Comparison of ENCODE assay signal across 31 mouse cellular contexts in genomic region chr17:11727101-11727500, GRCm38 (mm10).
DNase-seq lines count a peak whose midpoint lies in the region; ATAC-seq and TF ChIP-seq lines count a peak whose summit lies in the region.
"Had no signal": no experiment of that assay in that cellular context is flagged by ENCODE, and none has a peak within 500 bp of the region (broad histone marks: within the 10 kb centered on the region; RNA-seq: fewer than 3 reads in every experiment).

No protein-coding gene starts in this region.

- no peaks in the 10 kb centered on the region for H3K9me3 ChIP-seq in kidney, embryonic 14.5 days (ENCODE audit: control insufficient read depth, low read length)
- H3K9me3 ChIP-seq: forebrain, embryonic 15.5 days; heart, embryonic 13.5 days; hindbrain, embryonic 10.5 days; hindbrain, embryonic 15.5 days; midbrain, embryonic 13.5 days; neural tube, embryonic 13.5 days had no signal

- in situ Hi-C loops in Patski (cut with MboI; ENCODE audit: low pct_unique_long_range_greater_than_20kb), result no loop called here

- H3K27me3 ChIP-seq in kidney, embryonic 14.5 days (ENCODE audit: control insufficient read depth, insufficient read depth, low read length), result no peaks in the 10 kb centered on the region
- H3K27me3 ChIP-seq in Patski, result no peaks in the 10 kb centered on the region
- H3K27me3 ChIP-seq: forebrain, embryonic 15.5 days; heart, embryonic 13.5 days; hindbrain, embryonic 15.5 days; midbrain, embryonic 13.5 days; neural tube, embryonic 13.5 days had no signal

- DNase-seq in kidney, adult 18-20 months, result peak; percentile 58
- peak; percentile 66 for DNase-seq in Patski (ENCODE audit: low read depth, low spot score)
- DNase-seq in kidney, adult 8-10 months, result peak; percentile 70 to 88
- peak; percentile 69 to 87 for DNase-seq in kidney, postnatal 36 days
- DNase-seq in thymus, postnatal 25 days, result no peak
- DNase-seq in layer of hippocampus, postnatal 14 days (ENCODE audit: low spot score in 2 of 2), result no peak
- DNase-seq: adrenal gland, postnatal 10 days; cerebellum, adult 11 months; cerebellum, adult 9-10 months; cerebellum, postnatal 36 days; gastrocnemius, postnatal 36 days; heart, postnatal 10 days; left cerebral cortex, postnatal 4 days; lung, adult 2 months; right cerebral cortex, postnatal 4 days; thymus, adult 18-20 months; thymus, postnatal 4 days had no signal

- H3K36me3 ChIP-seq in kidney, embryonic 14.5 days (ENCODE audit: control insufficient read depth, insufficient read depth, low read length), result no peaks in the 10 kb centered on the region
- H3K36me3 ChIP-seq: forebrain, embryonic 15.5 days; heart, embryonic 13.5 days; hindbrain, embryonic 10.5 days; hindbrain, embryonic 15.5 days; midbrain, embryonic 13.5 days; neural tube, embryonic 13.5 days had no signal

- no peak for TF ChIP-seq CTCF in Patski (IDR thresholded peaks at IDR 0.05)

- H3K4me3 ChIP-seq in kidney, embryonic 14.5 days (ENCODE audit: low read length), result no peak overlapping the region
- H3K4me3 ChIP-seq: forebrain, embryonic 15.5 days; heart, embryonic 13.5 days; hindbrain, embryonic 10.5 days; hindbrain, embryonic 15.5 days; layer of hippocampus, adult 2 months; midbrain, embryonic 13.5 days; neural tube, embryonic 13.5 days had no signal

- H3K9ac ChIP-seq in kidney, embryonic 14.5 days (ENCODE audit: low read depth, low read length), result no peak overlapping the region
- H3K9ac ChIP-seq: forebrain, embryonic 15.5 days; heart, embryonic 13.5 days; hindbrain, embryonic 15.5 days; liver, embryonic 14.5 days; midbrain, embryonic 13.5 days; neural tube, embryonic 13.5 days had no signal

- no peak overlapping the region for H3K27ac ChIP-seq in kidney, embryonic 14.5 days (ENCODE audit: low read depth, low read length)
- H3K27ac ChIP-seq: forebrain, embryonic 15.5 days; heart, embryonic 13.5 days; hindbrain, embryonic 10.5 days; hindbrain, embryonic 15.5 days; kidney, postnatal 0 days; layer of hippocampus, adult 2 months; liver, embryonic 14.5 days; midbrain, embryonic 13.5 days; neural tube, embryonic 13.5 days; stomach, postnatal 0 days had no signal

- 50% methylated on average over 1 of the region's 1 CpGs for WGBS in kidney, embryonic 14.5 days

- no peaks in the 10 kb centered on the region for H3K4me1 ChIP-seq in kidney, embryonic 14.5 days (ENCODE audit: control insufficient read depth, insufficient read depth, low read length)
- H3K4me1 ChIP-seq: heart, embryonic 13.5 days had no signal

- no peak overlapping the region for H3K4me2 ChIP-seq in kidney, embryonic 14.5 days (replicated peaks; ENCODE audit: low read depth, low read length)
- H3K4me2 ChIP-seq: forebrain, embryonic 15.5 days; heart, embryonic 13.5 days; hindbrain, embryonic 15.5 days; midbrain, embryonic 13.5 days; neural tube, embryonic 13.5 days had no signal

- POLR2A ChIA-PET in Patski (lab: Charles Lee), result no interaction called here

- CTCF ChIA-PET in Patski (lab: Charles Lee), result interaction anchor here (1.4 kb wide), 1 partner anchor 13 kb away, joined by 4 read pairs; no protein-coding TSS in a partner anchor

- ATAC-seq in kidney, embryonic 14.5 days (ENCODE audit: low FRiP score, low TSS enrichment), result no peak
- peak; percentile 64 for ATAC-seq in Patski
- ATAC-seq: activated CD4-positive, CD25-positive, alpha-beta regulatory T cell, adult 4 months; CD4-positive, CD25-positive, alpha-beta regulatory T cell, adult 4 months; forebrain, embryonic 15.5 days; inflammation-experienced regulatory T-cells, adult 6 months; midbrain, embryonic 13.5 days had no signal

Comparison
In these comparisons a context has a peak if more than half of its experiments do, and no peak if none do; other contexts are left out.
1. DNase-seq: peak in kidney, adult 18-20 months (single experiment), Patski (single experiment), kidney, adult 8-10 months (2 of 2) and kidney, postnatal 36 days (2 of 2); none in thymus, postnatal 25 days (single experiment) and layer of hippocampus, postnatal 14 days (0 of 2).